Mouse (Mus musculus) left cerebral cortex, postnatal 36 days (tissue): ENCODE results near the gene Evx1. TPM values are rescaled to one million over a fixed set of nuclear protein-coding genes. Genes with fewer than 3 reads are reported as not detected.

ENCODE experiments used
- DNase-seq, 2 experiments: peaks; one replicate each; pipeline ENCODE4 v3.0.0; 2021 to 2022; ENCODE audit warnings: low spot score in 2 of 2, mixed read lengths in 1 of 2
- intact Hi-C: fragments of 180-260 bp; cut with DNase I; formaldehyde crosslinking; loops from one replicate; pipeline ENCODE4 v1.15.1; 2025
- total RNA-seq, 2 experiments: library from RNA; stranded (reverse); gene quantifications; 2 replicates each; pipeline ENCODE4 v1.2.3; 2021

Gene Evx1
- total RNA-seq, 2 experiments from 2014 or later = not detected

- intact Hi-C loops = no loop called here
- no peak for DNase-seq
Observed at GRCm38 (mm10) chr6:52281084-52281483, 32.2 kb upstream of the Evx1 start.

DNA sequence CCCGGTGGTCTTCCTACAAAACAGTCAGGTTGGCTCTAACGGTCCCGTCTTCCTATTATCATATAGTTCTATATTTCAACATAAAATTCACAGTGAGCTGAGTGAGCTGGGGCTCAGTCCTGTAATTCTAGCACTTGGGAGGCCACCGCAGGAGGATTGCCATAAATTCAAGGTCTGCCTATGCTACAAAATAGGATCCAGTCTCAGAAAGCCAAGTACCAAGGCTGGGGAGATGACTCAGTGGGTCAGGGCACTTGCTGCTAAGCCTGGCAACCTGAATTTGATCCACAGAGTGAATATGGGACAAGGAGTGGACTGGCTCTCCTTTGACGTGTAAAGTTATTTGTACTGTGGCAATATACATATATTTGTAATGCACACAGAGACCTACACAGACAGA, 29.4 kb upstream of the Evx1 start:
- DNase-seq = no peak
- intact Hi-C loops = no loop called here

- intact Hi-C loops = no loop called here
- DNase-seq = no peak
Observed at GRCm38 (mm10) chr6:52290186-52290585, 23.1 kb upstream of the Evx1 start.

GRCm38 (mm10) chr6:52291021-52291860, 22.1 kb upstream of the Evx1 start:
- intact Hi-C loops = no loop called here
- DNase-seq = no peak

DNA sequence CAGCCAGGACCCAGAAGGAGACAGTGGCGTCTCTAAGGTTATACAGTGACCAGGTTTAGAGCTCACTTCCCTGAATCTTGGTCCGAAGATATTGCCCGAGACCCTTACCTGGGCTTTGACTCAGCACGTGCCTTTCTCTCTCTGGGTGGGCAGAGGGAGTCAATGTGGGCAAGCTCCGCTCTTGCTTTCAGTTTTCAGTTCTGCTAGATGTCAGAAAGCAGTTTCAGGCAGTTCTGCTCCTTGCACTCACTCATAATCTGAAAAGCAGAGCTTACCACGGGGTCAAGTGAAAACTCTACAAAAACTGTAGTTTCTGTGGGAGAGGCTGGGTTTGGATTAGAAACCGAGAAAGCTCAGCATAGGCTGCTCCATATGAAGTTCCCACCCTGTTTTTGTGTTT, 21.0 kb upstream of the Evx1 start:
- intact Hi-C loops = no loop called here
- DNase-seq = no peak

- DNase-seq = no peak
- intact Hi-C loops = no loop called here
Observed at GRCm38 (mm10) chr6:52294616-52295015, 18.7 kb upstream of the Evx1 start.

DNA sequence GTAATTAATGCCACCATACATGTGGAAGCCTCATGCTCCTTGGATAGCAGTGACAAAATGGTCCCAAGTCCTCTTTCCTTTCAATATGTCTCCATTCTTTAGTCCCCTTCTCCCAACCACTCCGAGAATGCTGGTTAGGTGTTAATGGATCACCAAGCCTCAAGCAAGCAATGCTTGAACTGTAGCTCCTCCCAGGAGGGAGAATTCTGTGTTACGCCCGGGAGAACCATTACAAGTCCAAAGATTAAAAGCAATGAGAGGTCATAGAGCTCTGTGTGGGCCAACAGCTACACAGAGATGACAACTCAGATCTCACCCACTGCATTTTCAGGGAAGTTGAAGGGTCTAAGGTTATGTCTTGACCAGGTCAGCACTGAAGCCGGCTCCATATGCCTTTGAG, 14.8 kb upstream of the Evx1 start:
- no peak for DNase-seq
- intact Hi-C loops = no loop called here

- intact Hi-C loops = loop anchor here (10.0 kb wide), 1 partner anchor 304 kb away; no protein-coding TSS in a partner anchor
- DNase-seq = no peak
Observed at GRCm38 (mm10) chr6:52300806-52301205, 12.5 kb upstream of the Evx1 start.

DNA sequence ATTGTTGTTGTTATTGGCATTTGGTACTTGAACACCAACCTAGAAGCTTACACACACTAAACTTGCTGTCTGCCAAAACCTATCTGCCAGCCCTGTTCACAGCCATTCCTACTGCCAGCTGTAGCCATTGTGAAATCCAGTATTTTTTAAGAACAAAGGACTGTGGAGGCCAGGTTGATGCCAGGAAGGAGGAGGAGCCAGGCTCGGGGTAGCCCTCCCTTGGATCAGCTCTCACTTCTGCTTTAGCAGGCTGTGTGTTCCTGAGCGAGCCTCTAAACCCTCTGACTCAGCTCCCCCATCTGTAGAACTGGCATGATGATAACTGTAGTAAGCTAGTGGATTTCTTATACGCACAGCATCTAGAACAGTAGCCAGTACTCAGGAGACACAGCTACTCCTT, 9.9 kb upstream of the Evx1 start:
- DNase-seq = no peak
- intact Hi-C loops = loop anchor here (10.0 kb wide), 1 partner anchor 301 kb away; no protein-coding TSS in a partner anchor

- intact Hi-C loops = loop anchor here (5.0 to 10.0 kb wide), 2 partner anchors 271 to 299 kb away; no protein-coding TSS in a partner anchor
Observed at GRCm38 (mm10) chr6:52305877-52306389, 7.4 kb upstream of the Evx1 start.

GRCm38 (mm10) chr6:52309766-52310165, 3.5 kb upstream of the Evx1 start:
- intact Hi-C loops = loop anchor here (5.0 to 10.0 kb wide), 4 partner anchors 45 to 302 kb away; partner anchors contain the start of gene Hoxa13
- no peak for DNase-seq

More at GRCm38 (mm10) chr6:52305877-52306389, 7.4 kb upstream of the Evx1 start:
- peak; percentile 53 to 62 for DNase-seq

DNA sequence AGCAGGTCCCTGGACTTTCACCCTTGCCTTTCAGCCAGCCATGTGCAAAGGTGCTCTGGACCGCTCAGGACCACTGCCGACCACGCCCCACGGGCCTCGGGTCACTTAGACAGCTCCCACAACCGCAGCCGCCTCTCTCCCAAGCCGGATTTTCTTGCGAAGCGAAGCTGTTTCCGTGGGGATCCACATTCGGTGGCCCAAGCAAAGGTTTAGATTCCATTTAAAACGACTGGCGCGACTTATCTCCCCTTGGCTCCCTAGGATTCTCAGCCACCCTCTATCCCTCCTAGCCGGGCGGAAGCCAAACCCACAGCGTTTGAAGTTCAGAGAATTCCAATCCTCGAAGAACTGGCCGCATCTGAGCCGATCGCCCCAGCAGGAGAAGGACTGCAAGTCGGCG, 2.9 kb upstream of the Evx1 start:
- no peak for DNase-seq
- intact Hi-C loops = loop anchor here (5.0 to 10.0 kb wide), 2 partner anchors 46 to 303 kb away; partner anchors contain the start of gene Hoxa13

DNA sequence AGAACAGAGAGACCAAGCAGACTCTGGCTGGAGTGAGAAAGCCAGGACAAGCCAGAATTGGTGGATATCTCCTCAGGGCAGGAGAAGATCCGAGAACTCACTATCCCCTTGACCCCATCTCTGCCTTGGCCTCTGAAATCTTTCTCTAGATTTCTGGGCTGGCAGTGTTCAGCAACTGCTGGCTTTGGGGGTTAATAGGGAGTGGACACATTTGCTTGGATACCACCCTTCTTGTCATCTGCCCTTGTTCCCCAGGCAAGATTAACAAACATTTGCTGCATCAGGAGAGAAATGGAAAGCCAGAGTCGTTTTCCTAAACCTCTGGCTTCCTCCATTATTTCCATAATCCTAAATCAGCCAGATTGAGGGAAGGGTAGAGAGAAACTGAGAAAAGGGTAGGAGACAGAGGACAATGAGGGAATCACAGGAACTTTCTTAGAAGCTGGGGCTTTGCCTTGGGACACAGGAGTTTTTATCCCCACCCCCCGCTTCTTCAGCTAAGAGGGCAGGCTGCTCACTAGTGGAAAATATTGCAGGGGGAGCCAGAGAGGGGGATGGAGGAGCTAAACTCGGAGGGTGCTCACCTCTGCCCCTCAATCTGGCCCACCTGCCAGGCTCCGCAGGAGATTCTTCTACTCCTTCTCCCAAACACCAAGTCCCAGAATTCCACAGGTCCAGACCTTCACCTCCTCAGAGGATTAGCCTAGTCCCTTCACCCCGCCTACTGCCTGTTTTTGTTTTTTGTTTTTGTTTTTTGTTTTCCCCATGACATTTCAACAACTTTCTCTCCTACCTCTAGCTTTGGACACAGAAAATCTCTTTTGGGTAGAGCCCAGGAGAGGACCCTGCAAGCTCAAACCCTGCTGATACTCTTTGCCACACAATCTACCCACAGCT, 1.4 kb upstream of the Evx1 start:
- no peak for DNase-seq

DNA sequence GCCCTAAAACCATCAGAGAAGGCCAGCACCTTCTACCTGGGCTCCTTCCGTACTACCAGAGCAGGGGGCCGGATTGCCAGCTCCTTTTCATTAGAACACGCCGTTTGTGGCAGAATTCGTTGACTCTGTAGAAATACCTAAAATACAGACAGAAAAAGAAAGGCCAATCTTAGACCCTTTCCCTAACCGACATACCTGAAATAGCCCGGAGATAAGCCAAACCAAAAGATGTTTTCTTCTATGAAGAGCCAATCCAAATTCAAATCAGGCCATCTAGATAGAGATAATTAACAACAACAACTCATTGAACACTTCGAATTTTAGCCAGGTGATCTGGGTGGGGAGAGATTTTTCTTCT, 761 bp upstream of the Evx1 start:
- intact Hi-C loops = loop anchor here (5.0 to 10.0 kb wide), 2 partner anchors 48 to 305 kb away; partner anchors contain the start of gene Hoxa13
- DNase-seq = no peak

More for the DNA sequence above, 1.4 kb upstream of the Evx1 start:
- intact Hi-C loops = loop anchor here (5.0 to 10.0 kb wide), 2 partner anchors 47 to 305 kb away; partner anchors contain the start of gene Hoxa13

GRCm38 (mm10) chr6:52314304-52315100, 1.2 kb downstream of the Evx1 start:
- intact Hi-C loops = loop anchor here (5.0 to 10.0 kb wide), 3 partner anchors 50 to 1142 kb away; partner anchors contain the start of gene Hoxa13
- DNase-seq = no peak

DNA sequence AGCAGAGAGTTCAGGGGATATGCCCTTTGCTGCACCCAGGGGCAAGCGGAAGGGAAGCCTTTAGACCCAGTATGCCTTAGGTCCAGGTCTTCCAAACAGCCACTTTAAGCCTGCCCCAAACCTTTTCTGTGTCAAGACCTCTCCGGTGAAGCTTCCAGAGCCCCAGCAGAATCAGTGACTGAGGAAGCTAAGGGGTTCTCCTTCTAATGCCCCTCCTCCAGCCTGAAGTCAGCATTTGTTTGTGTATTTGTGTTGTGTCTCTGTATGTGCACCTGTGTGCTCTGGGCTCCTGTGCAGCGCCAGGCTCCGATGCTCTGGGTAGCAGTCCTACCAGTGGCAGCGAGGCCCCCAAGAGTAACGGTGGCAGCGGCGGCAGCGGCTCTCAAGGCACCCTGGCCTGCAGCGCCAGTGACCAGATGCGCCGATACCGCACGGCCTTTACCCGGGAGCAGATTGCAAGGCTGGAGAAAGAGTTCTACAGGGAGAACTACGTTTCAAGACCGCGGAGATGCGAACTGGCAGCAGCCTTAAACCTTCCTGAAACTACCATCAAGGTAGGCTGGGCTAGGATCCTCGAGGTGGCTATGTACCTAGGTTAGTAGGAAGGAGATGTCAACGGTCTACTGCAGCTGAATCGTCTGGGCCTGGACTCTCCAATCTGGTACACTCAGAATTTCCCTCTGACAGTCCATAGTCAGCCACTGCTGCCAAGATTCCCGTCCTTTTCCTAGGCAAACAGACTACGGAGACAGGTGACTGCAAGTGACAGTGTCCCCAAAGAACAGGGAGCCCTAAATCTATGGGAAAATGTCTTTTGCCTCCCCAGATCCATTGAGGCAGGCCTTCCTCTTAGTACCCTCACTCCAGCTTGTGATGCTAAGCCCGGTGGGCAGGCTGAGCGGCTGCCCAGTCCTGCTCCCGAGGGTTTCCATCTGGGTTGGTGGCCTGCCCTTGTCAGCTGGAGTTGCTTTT, 2.4 kb downstream of the Evx1 start:
- DNase-seq = no peak
- intact Hi-C loops = loop anchor here (5.0 to 10.0 kb wide), 2 partner anchors 51 to 1143 kb away; partner anchors contain the start of gene Hoxa13

DNA sequence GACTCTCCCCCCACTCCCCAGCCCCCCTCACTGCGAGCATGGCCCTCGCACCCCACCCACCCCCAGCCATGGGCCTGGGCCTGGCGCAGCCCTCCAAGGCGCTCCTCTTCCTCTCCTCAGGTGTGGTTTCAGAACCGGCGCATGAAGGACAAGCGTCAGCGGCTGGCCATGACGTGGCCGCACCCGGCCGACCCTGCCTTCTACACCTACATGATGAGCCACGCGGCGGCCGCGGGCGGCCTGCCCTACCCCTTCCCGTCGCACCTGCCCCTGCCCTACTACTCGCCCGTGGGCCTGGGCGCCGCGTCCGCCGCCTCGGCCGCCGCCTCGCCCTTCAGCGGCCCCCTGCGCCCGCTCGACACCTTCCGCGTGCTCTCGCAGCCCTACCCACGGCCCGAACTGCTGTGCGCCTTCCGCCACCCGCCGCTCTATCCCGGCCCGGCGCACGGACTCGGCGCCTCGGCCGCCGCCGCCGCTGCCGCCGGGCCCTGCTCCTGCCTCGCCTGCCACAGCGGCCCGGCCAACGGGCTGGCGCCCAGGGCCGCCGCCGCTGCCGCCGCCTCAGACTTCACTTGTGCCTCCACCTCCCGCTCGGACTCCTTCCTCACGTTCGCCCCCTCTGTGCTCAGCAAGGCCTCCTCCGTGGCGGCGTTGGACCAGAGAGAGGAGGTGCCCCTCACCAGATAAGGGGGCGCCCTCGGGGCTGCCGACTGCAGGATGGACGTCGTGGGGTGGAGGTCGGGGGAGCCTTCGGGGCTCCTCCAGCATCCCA, 3.3 kb downstream of the Evx1 start:
- no peak for DNase-seq
- intact Hi-C loops = loop anchor here (5.0 to 10.0 kb wide), 2 partner anchors 52 to 1144 kb away; partner anchors contain the start of gene Hoxa13
